Mouse (Mus musculus) spleen, postnatal 4 days (tissue): ENCODE data around the gene Rab3il1.

Source experiments
- DNase-seq, 2 experiments: peaks; one replicate each; pipeline ENCODE4 v3.0.0; 2022; ENCODE audit warnings: low spot score in 2 of 2

Rab3il1 gene

DNA sequence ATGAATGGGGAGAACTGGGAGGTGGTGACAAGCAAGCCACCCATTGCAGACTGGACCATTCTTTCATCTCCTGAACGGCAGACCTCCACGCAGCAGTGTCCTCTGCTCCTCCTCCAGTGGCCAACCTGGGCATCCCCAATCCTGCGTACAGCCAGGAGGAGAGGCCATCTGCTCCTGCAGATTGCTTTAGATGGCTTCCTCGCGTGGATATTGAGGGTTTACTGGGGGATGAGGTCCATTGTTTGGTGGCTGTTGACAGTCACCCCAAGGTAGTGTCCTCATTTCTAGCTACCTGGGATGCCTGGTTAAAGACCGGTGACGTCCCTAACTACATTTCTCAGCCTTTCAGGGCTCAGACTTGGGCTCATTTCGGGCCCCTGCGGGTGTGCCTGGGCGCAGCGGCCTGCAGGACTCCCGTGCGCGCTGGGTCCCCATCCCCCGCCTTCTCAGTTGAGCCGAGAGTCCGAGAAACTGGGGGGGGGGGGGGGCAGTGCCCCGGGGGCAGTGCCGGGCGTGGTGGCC lies 39.5 kb downstream of the Rab3il1 start:
- DNase-seq: no peak

DNA sequence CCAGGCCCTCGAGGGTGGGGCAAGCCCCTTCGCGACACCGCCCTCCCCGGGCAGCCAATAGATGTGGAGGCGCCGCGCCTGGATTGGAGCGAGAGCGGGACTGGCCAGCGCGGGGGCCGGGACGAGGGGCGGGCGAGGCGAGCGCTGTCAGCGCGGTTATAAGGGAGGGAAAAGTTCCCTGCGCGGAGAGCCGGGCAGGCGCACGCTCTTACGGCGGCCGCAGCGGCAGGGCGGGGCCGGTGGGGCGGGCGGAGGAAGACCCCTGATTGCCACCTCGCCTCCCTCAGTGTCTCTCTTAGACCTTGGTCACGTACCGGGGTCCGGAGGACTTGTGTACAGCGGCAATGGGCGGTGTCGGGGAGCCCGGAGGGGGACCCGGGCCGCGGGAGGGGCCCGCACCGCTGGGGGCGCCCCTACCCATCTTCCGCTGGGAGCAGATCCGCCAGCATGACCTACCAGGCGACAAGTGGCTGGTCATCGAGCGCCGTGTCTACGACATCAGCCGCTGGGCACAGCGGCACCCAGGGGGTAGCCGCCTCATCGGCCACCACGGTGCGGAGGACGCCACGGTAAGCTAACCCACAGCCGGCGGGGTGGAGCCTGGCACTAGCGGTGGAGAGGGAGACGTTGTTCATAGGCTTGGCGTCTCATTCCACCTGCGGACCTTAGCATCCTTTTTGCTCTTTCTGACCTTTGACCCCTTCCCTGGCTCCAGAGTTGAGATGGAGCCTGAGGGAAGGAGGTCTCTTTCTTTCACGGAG lies 40.1 kb downstream of the Rab3il1 start, which contains the start of gene Fads3:
TSS of gene Fads3 (plus strand) at position 182 of the 761 bp plus-strand sequence.
- DNase-seq: peak; percentile 76 to 86

DNA sequence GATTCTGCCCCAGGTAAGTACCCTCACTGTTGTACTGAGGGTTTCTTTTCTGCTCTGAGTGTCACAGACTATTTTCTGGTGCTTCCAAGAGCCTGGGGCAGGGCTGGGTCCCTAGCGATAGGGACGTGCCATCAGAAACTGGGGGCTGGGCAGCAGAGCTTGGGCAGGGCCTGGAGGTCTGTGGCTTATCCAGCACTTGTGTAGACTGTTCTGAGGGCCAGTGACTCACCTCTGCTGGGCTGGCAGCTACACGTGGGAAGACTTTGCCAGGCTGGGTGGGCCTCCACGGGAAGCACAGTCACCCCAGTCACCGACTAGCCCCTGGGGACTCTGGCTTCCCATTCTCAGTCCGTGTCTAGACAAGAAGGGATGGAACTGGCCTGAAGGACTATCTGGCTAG lies 40.8 kb downstream of the Rab3il1 start:
- DNase-seq: peak; percentile 72 to 79

DNA sequence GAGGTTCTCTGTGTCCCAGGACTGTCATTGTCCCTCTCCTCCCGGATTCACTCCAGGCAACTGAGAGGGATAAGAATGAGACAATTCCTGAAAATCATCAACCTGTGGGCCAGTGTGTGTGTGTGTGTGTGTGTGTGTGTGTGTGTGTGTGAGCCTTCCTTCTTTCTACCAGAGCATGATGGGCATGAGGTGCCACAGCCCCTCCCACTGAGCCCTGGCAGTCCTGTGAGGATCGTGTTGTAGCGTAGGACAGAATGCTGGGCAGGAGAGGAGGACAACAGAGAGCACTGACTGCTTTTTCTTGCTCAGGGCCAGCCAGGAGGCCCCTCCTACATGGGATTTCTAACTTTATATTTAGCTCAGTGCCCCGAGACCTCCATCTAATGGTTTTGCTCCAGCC lies 41.3 kb downstream of the Rab3il1 start:
- no peak for DNase-seq

GRCm38 (mm10) chr19:10043643-10044042 lies 42.2 kb downstream of the Rab3il1 start:
- DNase-seq: no peak

DNA sequence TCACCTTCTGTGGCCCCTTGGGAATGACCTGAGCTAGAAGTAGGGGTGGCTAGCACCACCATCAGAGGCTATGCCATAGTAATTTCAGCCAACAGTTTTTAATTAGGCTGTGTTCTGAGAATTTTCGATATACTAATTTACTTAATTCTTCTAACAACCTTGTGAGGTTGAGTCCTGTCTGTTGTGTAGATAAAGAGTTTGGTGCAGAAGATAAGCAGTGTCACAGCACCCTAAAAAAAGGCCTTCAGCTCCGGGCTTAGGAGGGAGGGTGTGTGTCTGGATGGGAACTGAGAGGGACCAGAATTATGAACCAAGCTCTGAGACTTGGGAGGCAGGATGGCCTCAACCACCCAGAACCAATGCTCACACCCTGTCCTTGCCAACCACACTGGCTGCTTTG lies 44.2 kb downstream of the Rab3il1 start:
- DNase-seq: no peak

DNA sequence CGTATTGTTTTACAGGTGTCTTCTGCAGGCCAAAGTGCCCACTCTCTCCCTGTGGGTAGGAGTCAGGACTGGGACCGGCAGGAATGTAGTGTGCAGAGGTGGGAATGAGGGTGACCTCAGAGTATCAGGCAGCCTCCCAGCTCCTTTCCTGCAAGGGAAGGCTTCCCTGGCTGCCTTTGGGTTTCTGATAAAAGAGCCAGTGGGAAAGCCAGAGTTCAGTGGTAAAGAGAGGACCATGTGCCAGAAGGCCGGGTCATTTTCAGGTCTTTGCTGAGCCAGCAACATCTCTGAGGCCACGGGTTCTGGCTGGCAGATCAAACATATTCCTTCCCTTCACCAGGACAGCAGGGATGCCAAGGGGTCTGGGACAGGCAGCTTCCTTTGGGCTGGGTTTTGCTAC lies 44.9 kb downstream of the Rab3il1 start:
- no peak for DNase-seq

DNA sequence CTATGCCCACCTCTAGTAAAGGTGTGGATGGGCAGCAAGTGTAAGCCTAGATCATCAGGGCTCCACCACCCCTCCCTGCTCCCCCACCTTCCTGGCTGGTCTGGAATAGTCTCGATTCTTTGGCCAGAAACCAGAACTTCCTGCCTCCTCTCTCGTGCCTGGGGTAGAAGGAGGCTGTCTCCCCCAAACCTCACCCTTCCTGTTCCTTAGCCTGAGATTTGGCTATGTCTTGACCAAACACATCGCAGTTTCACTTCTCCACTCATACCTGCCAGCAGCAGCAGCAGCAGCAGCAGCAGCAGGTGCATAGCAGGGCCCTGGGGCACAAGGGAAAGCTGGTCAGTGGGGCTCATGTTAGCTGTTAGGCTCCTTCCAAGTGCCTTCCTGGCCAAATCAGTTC lies 45.5 kb downstream of the Rab3il1 start:
- no peak for DNase-seq

- no peak for DNase-seq
Measured at GRCm38 (mm10) chr19:10049533-10049932, 48.1 kb downstream of the Rab3il1 start.

DNA sequence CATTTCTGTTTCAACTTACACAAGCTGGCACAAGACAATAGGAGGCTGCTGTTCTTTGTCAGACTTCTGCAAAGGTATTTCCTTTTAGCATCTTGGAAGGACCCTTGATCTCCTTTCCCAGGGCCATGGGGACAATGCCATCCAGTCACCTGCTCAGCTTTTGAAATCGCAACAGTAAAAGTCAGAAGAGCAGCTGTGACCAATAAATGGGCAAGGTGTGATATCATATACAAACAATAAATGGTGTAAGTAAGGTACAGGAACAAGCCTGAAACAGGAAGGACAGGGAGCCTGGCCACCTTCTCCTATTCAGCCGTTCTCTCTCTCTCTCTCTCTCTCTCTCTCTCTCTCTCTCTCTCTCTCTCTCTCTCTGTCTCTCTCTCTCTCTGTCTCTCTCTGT lies 49.0 kb downstream of the Rab3il1 start:
- DNase-seq: no peak

DNA sequence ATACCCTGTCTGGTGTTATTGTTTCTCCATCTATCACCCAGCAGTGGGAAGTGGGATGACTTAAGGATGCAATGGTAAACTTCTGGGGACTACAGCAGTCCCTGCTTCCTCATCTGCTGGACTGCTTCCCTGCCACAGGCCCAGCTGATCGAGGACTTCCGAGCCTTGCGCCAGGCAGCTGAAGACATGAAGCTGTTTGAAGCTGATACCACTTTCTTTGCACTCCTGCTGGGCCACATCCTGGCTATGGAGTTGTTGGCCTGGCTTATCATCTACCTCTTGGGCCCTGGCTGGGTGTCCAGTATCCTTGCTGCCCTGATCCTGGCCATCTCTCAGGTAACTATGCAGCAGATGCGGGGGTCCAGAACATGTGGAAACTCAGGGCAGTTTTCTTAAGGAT lies 51.2 kb downstream of the Rab3il1 start:
- DNase-seq: no peak

DNA sequence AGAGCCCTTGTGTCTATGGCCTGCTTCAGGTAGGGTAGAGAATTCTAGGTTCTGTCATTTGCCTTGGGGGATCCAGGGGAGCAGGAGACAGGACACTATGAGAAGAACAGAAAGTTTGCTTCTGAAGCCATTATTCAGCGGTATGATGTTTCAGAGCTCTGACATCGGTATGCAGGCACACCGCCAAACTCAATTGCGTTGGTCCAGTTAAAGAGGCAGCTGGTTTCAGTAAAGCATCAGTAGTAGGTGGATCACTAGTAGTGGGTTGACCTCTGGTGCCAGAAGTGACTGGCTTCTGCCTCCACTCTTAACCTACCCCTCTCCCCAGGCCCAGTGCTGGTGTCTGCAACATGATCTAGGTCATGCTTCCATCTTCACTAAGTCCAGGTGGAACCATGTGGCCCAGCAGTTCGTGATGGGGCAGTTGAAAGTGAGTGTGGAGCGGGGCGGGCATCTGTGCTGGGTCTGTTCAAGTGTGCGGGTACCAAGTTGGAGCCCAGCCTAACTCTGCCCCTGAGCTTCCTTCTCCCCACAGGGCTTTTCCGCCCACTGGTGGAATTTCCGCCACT lies 52.3 kb downstream of the Rab3il1 start:
- DNase-seq: no peak

DNA sequence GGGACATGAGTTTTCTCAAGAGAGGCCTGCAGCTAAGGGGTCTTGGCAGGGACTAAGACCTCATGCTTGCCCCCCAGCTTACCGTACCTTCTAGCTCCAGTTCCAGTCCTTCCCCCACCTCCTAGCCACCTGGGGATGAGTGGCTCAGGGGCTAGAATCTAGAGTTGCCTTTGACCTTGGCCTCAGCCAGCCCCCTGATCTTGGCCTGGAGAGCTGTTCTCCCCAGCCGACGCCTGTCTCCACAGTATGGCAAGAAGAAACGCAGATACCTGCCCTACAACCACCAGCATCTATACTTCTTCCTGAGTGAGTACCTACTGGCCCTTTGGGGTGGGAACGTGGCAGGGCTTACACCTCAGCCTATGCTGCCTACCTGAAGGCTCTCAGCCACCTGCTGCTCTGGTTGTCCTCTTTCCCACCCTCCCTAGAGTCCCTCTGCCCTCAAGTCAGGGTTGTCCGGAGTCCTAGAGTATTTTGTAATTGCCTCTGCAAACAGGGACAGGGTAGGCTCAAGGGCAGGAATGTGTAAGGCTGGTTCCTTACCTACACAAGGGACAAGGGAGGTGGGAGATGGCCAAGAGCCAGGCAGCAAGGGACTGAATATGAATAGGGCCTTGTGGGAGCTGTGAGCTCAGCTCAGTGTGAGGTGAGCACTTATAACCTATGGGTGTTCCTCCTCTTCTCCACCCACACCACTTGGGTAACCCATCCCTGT lies 53.0 kb downstream of the Rab3il1 start:
- DNase-seq: no peak

DNA sequence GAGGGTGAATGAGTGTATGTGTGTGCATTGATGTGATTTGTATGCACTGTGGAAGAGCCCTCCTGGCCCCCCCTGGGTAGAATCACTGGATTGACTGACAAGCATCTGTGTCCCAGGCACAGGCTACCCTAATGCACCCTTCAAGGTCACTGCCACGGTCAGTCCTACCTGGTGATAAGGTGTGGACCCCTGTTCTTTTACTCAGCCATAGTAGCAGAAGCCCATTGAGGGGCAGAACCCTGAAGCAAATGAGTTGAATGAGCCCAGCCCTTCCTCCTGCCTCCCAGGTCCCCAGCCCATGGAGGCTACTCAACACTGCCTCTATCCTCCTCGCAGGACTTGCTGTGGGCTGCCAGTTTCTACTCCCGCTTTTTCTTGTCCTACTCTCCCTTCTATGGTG lies 53.8 kb downstream of the Rab3il1 start:
- no peak for DNase-seq

DNA sequence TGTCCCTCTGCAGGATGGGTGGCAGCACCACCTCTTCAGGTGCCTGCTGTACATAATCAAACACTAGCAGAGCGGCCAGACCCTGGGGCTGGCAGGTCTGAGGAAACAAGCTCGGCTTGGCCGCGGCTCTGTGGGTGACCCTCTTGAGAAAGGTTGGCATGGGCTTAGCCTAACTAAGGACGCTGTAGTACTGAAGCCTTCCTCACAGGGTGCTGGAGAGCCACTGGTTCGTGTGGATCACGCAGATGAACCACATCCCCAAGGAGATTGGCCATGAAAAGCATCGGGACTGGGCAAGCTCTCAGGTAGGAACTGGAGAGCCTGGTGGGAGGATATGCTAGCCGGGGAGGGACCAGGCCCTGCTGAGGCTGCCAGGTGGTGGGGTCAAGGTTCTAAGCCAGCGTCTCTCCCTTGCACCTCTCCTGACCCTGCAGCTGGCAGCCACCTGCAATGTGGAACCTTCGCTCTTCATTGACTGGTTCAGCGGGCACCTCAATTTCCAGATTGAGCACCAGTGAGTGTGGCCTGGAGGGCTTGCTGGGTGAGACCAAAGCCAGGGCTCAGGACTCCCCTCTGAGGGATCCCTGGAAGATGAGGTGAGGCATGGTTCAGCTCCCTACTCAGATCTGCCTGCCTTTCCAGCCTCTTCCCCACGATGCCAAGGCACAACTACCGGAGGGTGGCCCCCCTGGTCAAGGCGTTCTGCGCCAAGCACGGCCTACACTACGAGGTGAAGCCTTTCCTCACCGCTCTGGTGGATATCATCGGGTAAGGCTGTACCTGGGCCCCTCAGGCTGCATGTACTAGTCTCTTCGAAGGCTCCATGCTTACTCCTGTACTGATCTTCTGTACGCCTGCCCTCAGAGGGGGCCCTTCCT lies 54.6 kb downstream of the Rab3il1 start:
- no peak for DNase-seq

GRCm38 (mm10) chr19:10056686-10057085 lies 55.2 kb downstream of the Rab3il1 start:
- no peak for DNase-seq

DNA sequence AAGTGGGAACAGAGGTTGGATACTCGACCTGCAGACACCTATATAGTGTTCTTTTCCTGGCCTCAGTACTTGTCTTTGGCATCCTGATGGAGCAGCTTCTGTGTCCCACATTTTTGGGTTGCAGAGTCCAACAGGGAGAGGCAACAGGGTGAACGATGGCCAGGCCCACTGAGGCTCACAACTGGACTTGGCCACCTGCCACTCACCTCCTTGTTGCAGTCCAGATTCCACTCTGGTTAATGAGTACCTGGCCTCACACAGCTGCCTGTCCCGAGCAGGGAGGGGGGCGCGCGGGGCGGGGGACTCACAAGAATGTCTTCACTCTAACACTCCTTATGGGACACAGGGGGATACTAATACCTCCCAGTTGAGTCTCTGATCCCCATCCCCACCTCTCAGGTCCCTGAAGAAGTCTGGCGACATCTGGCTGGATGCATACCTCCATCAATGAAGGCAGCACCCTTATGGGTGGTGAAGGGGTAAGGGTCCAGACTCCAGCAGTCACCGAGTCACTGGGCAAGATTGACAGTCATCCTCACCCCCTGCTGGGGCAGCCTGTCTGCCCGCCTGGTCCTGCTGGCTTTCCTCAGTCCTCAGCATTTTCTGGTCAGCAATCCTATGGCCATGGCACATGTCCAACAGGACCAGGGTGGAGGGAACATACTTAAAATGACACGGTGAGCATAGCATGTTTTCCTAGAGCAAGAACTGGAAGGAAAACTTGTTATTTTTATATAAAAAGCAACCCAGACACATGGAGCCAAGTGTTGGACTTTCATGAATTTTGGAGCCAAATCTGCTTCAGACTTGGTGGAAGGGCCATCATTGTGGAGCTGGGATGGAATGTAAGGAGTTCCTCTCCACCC lies 56.2 kb downstream of the Rab3il1 start:
- no peak for DNase-seq

DNA sequence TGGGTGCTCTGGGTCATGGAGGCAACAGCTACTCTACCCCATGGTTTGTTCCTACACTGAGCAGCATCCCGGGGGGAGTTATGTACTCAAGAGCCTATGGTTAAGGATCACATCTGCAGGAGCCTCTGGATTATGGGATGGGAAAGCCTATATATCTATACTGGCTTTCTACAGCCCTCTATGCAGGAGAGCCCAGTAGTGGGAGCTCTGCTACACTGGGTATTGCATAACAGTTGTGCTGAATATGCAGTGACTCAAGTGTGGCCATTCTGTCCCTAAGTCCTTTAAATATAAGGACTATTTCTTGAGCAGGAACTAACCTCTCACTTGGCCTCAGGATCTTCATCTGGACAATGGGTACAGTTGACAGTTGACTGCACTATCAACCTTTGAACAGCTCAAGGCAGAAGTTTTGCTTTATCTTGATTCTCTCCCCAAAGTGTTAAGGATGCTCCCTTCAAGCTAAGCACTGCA lies 56.9 kb downstream of the Rab3il1 start:
- no peak for DNase-seq

DNA sequence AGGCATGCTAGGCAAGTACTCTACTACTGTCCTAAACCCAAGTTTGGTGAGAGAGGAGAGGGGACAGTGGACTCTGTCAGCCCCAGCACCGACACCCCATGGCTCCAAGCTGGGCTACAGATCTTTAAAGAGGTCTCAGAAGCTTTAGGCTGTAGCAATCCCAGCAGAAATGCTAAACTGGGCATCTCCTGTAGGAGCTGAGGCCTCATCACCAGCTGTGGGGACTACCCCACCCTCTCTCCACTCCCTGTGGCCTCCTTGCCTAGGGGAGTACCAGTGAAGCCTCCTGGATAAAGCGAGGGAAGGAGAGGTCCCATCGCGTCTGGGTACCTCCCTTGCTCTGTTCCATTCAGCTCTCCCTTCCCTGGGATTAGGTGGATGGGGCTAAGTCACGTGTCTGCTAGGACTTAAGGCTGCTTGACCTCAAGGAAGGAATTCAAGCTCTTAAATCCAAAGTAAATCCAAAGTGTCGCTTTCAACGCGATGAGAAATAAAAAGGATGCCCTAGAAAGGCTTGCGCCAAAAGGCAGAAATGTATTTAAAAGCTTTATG lies 57.5 kb downstream of the Rab3il1 start:
- DNase-seq: no peak

DNA sequence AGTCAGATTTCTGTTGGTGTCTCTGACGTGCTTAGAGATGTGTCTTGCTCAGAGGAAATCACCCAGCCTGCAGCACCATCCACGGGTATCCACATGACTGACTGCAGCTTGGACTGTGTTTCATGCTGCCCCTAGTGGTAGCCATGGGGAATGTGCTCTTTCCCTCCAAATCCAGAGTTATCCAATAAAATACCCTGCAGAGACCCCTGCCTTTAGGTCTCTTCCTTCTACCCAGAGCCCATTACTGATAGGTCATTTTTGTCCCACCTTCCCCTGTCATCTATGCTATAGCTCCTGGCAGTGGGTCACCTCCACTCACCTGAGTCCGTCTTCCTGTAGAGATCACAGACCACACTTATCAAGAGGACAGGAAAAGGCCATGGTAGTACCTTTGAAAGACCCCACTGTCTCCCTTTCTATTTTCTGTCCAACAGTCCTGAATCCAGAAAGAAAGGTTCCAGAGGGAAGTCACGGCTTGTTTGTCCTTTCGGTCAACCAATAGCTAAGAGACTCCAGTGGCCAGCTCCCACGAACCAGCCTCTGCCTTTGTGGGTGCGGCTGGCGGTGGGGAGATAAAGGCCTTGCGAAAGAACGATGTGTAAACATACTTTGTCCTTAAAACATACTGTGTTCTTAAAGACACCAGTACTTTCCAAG lies 58.6 kb downstream of the Rab3il1 start:
- peak; percentile 68 to 79 for DNase-seq
